Mouse (Mus musculus): ENCODE measurements at regions not wholly inside any gene's neighbourhood (a gene's known extent, or its start where the extent isn't known, plus 50 kb on each side); places are given as distances from the start of the nearest gene placed in this dataset.
"Not testable (repeated sequence)": the region's sequence is repeated elsewhere in the genome, so short reads cannot be mapped to it uniquely, and the experiment has no call there.

GRCm38 (mm10) chr6:4149663-4150062 is 62.9 kb upstream of the Bet1 start:
- no peak for DNase-seq (ENCODE audit: low read depth in 2 of 2, low spot score in 2 of 2)

GRCm38 (mm10) chr6:4158293-4158692 is 71.5 kb upstream of the Bet1 start:
- DNase-seq (ENCODE audit: low read depth in 2 of 2, low spot score in 2 of 2), result no peak

- DNase-seq (ENCODE audit: low read depth in 2 of 2, low spot score in 2 of 2), result no peak
Observed at GRCm38 (mm10) chr6:4163733-4164132, 77.0 kb upstream of the Bet1 start.

GRCm38 (mm10) chr6:4167112-4167511 is 80.3 kb upstream of the Bet1 start:
- no peak for DNase-seq (ENCODE audit: low read depth in 2 of 2, low spot score in 2 of 2)

GRCm38 (mm10) chr6:4167757-4168156 is 81.0 kb upstream of the Bet1 start:
- no peak for DNase-seq (ENCODE audit: low read depth in 2 of 2, low spot score in 2 of 2)

GRCm38 (mm10) chr6:4171561-4171960 is 84.8 kb upstream of the Bet1 start:
- no peak for DNase-seq (ENCODE audit: low read depth in 2 of 2, low spot score in 2 of 2)

- no peak for DNase-seq (ENCODE audit: low read depth in 2 of 2, low spot score in 2 of 2)
Observed at GRCm38 (mm10) chr6:4187683-4188082, 100.9 kb upstream of the Bet1 start.

- not testable (repeated sequence) for DNase-seq (ENCODE audit: low read depth in 2 of 2, low spot score in 2 of 2)
Observed at GRCm38 (mm10) chr6:4190976-4191375, 104.2 kb upstream of the Bet1 start.

- no peak for DNase-seq (ENCODE audit: low read depth in 2 of 2, low spot score in 2 of 2)
Observed at GRCm38 (mm10) chr6:4193286-4193685, 106.5 kb upstream of the Bet1 start.

- no peak for DNase-seq (ENCODE audit: low read depth in 2 of 2, low spot score in 2 of 2)
Observed at GRCm38 (mm10) chr6:4201176-4201575, 114.4 kb upstream of the Bet1 start.

GRCm38 (mm10) chr6:4205681-4206080 is 118.9 kb upstream of the Bet1 start:
- DNase-seq (ENCODE audit: low read depth in 2 of 2, low spot score in 2 of 2), result no peak

- no peak for DNase-seq (ENCODE audit: low read depth in 2 of 2, low spot score in 2 of 2)
Observed at GRCm38 (mm10) chr6:4245265-4246112, 158.7 kb upstream of the Bet1 start.

- no peak for DNase-seq (ENCODE audit: low read depth in 2 of 2, low spot score in 2 of 2)
Observed at GRCm38 (mm10) chr6:4246113-4246419, 159.3 kb upstream of the Bet1 start.

GRCm38 (mm10) chr6:4276607-4277006 is 189.8 kb upstream of the Bet1 start:
- DNase-seq (ENCODE audit: low read depth in 2 of 2, low spot score in 2 of 2), result no peak

- DNase-seq (ENCODE audit: low read depth in 2 of 2, low spot score in 2 of 2), result no peak
Observed at GRCm38 (mm10) chr6:4277245-4277890, 190.6 kb upstream of the Bet1 start.

- DNase-seq (ENCODE audit: low read depth in 2 of 2, low spot score in 2 of 2), result no peak
Observed at GRCm38 (mm10) chr6:4291380-4291779, 204.6 kb upstream of the Bet1 start.

GRCm38 (mm10) chr6:4303410-4303809 is 201.2 kb upstream of the Col1a2 start:
- DNase-seq (ENCODE audit: low read depth in 2 of 2, low spot score in 2 of 2), result not testable (repeated sequence)

- DNase-seq (ENCODE audit: low read depth in 2 of 2, low spot score in 2 of 2), result no peak
Observed at GRCm38 (mm10) chr6:4349953-4350352, 154.7 kb upstream of the Col1a2 start.

GRCm38 (mm10) chr6:4362220-4362619 is 142.4 kb upstream of the Col1a2 start:
- no peak for DNase-seq (ENCODE audit: low read depth in 2 of 2, low spot score in 2 of 2)

- DNase-seq (ENCODE audit: low read depth in 2 of 2, low spot score in 2 of 2), result no peak
Observed at GRCm38 (mm10) chr6:4375465-4376037, 129.1 kb upstream of the Col1a2 start.

GRCm38 (mm10) chr6:4396808-4397207 is 107.8 kb upstream of the Col1a2 start:
- no peak for DNase-seq (ENCODE audit: low read depth in 2 of 2, low spot score in 2 of 2)

All from CD8-positive naive resting alpha-beta T cell, adult 2 months (primary cell).